Mouse (Mus musculus) layer of hippocampus, adult 18-20 months (tissue): ENCODE data around the gene Lipo1. TPM values are rescaled to one million over a fixed set of nuclear protein-coding genes. Genes with fewer than 3 reads are reported as not detected.
"Not testable (repeated sequence)": the region's sequence is repeated elsewhere in the genome, so short reads cannot be mapped to it uniquely, and the experiment has no call there.

Experiments
- DNase-seq, 2 experiments: peaks; one replicate each; pipeline ENCODE4 v3.0.0; 2022; ENCODE audit warnings: low spot score in 2 of 2
- long read RNA-seq: library from polyadenylated mRNA; stranded (forward); transcript quantifications from one replicate; pipeline ENCODE4 v2.0.0, GENCODE M21; 2021
- total RNA-seq, 2 experiments: library from RNA; stranded (reverse); gene quantifications; 2 replicates each; pipeline ENCODE4 v1.2.3; 2021

Gene Lipo1
- total RNA-seq: not detected
- long read RNA-seq: 0 reads

DNA sequence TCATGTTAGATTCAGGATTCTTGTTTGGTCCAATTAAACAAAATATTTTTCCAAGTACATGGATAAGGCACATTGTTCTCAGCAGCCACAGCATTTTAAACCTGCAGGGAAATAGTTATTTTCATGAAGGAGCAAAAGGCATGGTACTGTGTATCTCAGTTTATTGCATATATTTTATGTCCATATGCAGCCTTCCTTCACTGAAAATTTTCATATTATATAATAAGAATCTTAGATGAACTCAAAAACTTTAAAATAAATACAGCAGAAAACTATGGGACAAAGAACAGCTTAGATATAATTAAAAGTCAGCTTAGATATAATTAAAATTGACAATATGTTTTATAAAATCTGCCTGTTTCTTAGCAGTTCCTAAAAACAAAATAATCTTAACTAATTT is at the start of gene Lipo1:
Gene Lipo1 (minus strand): TSS at position 101 of the 400 bp plus-strand sequence.
- DNase-seq: not testable (repeated sequence)

DNA sequence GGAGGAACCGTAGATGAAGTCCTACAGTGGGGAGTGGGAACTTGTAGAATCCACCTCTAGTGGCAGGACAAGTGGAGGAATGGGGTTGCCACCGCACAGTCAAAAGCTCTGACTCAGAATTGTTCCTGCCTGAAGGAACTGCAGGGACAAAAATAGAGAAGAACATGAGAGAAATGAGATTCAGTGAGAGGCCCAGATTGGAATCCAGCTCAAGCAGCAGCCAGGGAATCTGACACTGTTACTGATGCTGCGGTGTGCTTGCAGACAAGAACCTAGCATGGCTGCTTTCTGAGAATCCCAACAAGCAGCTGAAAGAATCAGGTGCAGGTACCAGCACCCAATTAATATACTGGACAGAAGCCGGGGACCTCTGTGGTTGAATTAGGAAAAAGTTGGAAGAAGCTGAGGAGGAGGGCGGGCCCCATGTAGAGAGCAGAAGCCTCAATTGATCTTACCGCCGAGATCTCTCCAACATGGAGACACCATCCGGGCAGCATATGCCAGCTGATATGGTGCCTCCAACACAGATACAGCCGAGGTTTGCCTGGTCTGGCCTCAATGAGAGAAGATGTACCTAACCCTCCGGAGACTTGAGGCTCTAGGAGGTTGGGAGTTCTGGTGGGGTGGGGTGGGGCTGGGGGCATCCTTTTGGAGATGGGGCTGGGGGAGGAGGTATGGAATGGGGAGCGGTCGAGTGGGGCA is 532 bp downstream of the Lipo1 start:
- peak in 1 of 2 experiments; percentile 8 for DNase-seq

DNA sequence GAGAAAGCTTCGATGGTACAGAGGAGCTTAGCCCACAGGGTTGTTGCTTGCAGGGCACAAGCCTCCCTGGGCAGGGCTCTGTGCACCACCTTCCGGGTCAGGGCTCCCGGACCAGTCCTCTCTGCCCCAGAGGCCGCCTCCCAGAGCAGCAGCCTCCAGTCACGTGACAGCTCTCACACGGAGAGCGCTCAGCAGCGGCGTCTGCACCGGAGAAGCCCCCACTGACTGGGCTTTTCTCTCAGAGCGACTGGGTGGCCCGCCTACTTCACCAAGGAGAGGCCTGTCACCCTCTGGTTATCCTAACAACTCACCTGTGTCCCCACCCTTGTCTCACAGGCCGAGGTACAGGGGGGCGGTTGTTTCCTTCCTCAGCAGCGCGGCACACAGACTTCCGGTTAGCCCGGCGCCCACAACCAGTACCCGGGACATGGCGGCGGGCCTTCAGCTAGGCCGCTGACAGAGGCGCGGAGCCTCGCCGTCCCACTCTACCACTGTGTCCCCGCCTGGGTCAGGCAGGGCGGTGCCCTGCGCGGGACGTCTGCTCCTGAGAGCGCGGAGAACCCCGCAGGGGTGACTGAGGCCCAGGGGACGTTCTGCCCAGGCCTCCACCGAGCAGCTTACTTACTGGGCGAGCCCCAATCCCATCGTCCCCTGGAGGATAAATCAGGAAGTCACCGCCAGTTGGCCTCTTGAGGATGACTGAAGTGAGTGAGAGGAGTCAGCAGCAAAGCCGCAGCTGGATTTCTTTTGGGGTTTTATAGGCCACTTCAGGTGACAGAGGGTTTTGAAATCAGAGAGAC is 25.8 kb downstream of the Lipo1 start, which contains the start of gene Lipo3:
Gene Lipo3 (minus strand): TSS at position 665 of the 800 bp plus-strand sequence.
- DNase-seq: peak; percentile 1 to 19

DNA sequence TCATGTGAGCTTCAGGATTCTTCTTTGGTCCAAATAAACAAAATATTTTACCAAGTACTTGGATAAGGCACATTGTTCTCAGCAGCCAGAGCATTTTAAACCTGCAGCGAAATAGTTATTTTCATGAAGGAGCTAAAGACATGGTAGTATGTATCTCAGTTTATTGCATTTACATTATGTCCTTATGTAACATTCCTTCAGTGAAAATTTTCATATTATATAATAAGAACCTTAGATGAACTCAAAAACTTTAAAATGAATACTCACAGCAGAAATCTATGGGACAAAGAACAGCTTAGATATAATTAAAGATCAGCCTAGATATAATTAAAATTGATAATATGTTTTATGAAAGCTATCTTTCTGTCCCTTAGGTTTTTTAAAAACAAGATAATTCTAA is 36.0 kb downstream of the Lipo1 start, which contains the start of gene Lipo2:
Gene Lipo2 (minus strand): TSS at position 101 of the 400 bp plus-strand sequence.
- not testable (repeated sequence) for DNase-seq

Other genes with a start within 250 kb of the Lipo1 start
- gene Gm8978, start 162.2 kb downstream of the Lipo1 start, total RNA-seq: not detected
- under 1 TPM in 1 of 2 experiments, not detected in 1; 0.20 TPM for gene Lipo2, start 36.1 kb downstream of the Lipo1 start, total RNA-seq
- 1 to 10 TPM; 4.7 to 5.1 TPM for gene Lipo3, start 25.5 kb downstream of the Lipo1 start, total RNA-seq
- not detected for gene Lipf, start 173.7 kb upstream of the Lipo1 start, total RNA-seq
- not detected for gene Lipk, start 220.8 kb upstream of the Lipo1 start, total RNA-seq